Mouse (Mus musculus) right cerebral cortex, postnatal 10 days (tissue): Measurements from ENCODE around the gene Ankrd1.
A peak's percentile ranks its signal among the peaks of the same experiment; 100 is the strongest.

Experiments used
- DNase-seq, 2 experiments: peaks; one replicate each; pipeline ENCODE4 v3.0.0; 2021; ENCODE audit warnings: low spot score in 2 of 2

Ankrd1 gene

GRCm38 (mm10) chr19:36110465-36110864 is 9.4 kb downstream of the Ankrd1 start:
- no peak for DNase-seq

GRCm38 (mm10) chr19:36109318-36109944 is 10.5 kb downstream of the Ankrd1 start:
- no peak for DNase-seq

- no peak for DNase-seq
Measured at GRCm38 (mm10) chr19:36103909-36104308, 16.0 kb downstream of the Ankrd1 start.

GRCm38 (mm10) chr19:36098916-36099315 is 21.0 kb downstream of the Ankrd1 start:
- DNase-seq, result no peak

GRCm38 (mm10) chr19:36098265-36098664 is 21.6 kb downstream of the Ankrd1 start:
- no peak for DNase-seq

DNA sequence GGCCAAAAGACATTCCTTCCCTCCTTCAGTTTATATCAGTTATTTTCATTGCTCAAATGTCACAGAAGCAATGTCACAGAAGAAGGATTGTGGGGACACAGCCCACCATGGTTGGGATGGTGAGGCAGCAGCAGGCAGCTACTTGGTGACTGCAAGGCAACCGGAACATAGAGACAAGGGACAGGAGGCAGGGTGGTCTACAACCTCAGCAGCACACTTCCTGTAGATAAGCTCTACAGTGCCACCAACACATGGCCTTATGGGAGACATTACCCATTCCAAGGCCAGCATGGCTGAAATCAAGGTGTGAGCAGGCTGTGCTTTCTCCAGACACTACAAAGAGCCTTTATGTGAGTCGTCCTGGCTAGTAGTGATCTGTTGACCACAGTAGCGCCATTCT is 22.7 kb downstream of the Ankrd1 start:
- no peak for DNase-seq

GRCm38 (mm10) chr19:36090781-36091180 is 29.1 kb downstream of the Ankrd1 start:
- peak in 1 of 2 experiments; percentile 32 for DNase-seq

GRCm38 (mm10) chr19:36083262-36084225 is 36.4 kb downstream of the Ankrd1 start, which contains the start of gene Rpp30:
Gene Rpp30 (plus strand): TSS chr19:36083716.
- DNase-seq, result peak; percentile 94

DNA sequence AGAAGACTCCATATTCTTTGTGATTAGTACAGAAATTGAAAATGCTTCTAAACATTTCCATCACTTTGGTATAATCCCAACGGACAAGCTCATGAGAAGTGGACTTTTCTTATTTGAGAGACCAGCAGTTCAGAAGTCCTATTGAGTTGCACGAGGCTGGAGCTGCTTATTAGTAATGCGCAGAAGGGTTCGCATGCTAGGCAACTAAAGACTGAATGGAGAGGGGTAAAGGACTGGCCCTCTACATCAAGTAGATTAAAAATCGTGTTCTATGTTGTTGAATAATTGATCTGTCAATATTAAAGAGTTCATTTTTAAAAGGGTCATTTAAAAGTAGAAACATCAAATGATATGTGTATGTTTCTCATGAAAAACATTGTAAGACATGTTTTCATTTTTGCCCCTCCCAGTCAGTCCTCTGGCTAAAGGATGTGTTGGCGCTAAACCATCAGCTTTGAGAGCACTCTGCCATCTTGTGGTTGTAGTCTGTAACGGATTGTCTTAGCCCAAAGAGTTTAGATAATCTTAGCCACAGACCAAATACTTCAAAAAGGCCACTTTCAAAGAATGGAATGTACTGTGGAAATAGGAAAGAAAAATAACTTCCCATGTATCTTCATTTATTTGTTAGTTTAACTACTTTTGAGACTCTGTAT is 37.2 kb downstream of the Ankrd1 start:
- peak; percentile 47 to 56 for DNase-seq

DNA sequence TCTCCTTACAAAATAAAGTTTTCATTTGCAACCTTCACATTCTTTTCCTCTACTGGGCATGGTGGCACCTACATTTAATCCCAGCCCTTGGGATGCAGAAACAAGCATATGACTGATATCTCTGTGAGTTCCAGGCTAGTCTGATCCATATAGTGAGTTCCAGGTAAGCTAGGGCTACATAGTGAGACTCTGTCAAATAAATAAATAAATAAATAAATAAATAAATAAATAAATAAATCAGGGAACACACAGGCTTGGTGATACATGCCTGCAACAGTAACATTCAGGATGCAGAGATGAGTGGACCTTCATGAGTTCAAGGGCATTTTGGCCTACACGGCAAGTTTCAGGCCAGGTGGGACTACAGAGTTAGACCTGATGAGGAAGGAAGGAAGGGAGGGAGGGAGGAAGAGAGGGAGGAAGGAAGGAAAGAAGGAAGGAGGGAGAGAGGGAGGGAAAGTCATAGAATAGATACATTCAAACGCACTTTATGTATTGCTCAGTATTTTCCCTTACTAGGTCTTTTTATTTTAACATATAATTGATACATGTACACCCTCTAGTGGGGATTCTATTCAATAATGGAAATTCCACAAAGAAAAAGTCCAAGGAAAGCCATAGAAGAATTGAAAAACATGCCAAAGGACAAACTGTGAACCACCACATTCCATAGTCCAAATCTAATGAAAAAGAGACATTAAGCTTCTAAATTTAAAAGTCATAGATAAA is 56.9 kb downstream of the Ankrd1 start:
- DNase-seq, result no peak
